Mouse (Mus musculus) liver, embryonic 12.5 days (tissue): ENCODE measurements at regions not wholly inside any gene's neighbourhood (a gene's known extent, or its start where the extent isn't known, plus 50 kb on each side); places are given as distances from the start of the nearest gene placed in this dataset.

Experiments used
- ATAC-seq: fragments of 200-750 bp; cut with Nextera tagmentation; 2 replicates; pipeline ENCODE4 v1.8.0; 2017; ENCODE audit warnings: moderate number of reproducible peaks, mild to moderate bottlenecking, moderate library complexity
- H3K27ac ChIP-seq: fragments of 300-500 bp; sonication (generic); 2 replicates; pipeline ENCODE4 v1.5.1; 2016; ENCODE audit warnings: mild to moderate bottlenecking
- H3K27me3 ChIP-seq: fragments of 300-500 bp; sonication (generic); replicated peaks from 2 replicates; pipeline ENCODE4 v1.6.1; 2016; ENCODE audit warnings: mild to moderate bottlenecking, moderate library complexity
- H3K36me3 ChIP-seq: fragments of 300-500 bp; sonication (generic); 2 replicates; pipeline ENCODE4 v1.6.1; 2016; ENCODE audit warnings: mild to moderate bottlenecking, moderate library complexity
- H3K4me1 ChIP-seq: fragments of 300-500 bp; sonication (generic); 2 replicates; pipeline ENCODE4 v1.6.1; 2016
- H3K4me2 ChIP-seq: fragments of 300-500 bp; sonication (generic); 2 replicates; pipeline ENCODE4 v1.6.1; 2016; ENCODE audit warnings: mild to moderate bottlenecking, moderate library complexity
- H3K4me3 ChIP-seq: fragments of 300-500 bp; sonication (generic); 2 replicates; pipeline ENCODE4 v1.5.1; 2016; ENCODE audit warnings: mild to moderate bottlenecking, moderate library complexity
- H3K9ac ChIP-seq: fragments of 300-500 bp; sonication (generic); 2 replicates; pipeline ENCODE4 v1.6.1; 2016; ENCODE audit warnings: mild to moderate bottlenecking, moderate library complexity
- H3K9me3 ChIP-seq: fragments of 300-500 bp; sonication (generic); replicated peaks from 2 replicates; pipeline ENCODE4 v1.6.1; 2016; ENCODE audit warnings: mild to moderate bottlenecking, moderate library complexity
- WGBS: fragments of 180-500 bp; shearing (Covaris S2); methylation state at CpG from one replicate; pipeline ENCODE4 v1.1.7; 2016; ENCODE audit not compliant: insufficient replicate concordance; 5-methylcytosine and 5-hydroxymethylcytosine counted together

- WGBS: 81% methylated on average over 7 of the region's 7 CpGs
- H3K9ac ChIP-seq: no peak overlapping the region
- no peaks in the 10 kb centered on the region for H3K9me3 ChIP-seq
- no peak for ATAC-seq
- H3K27ac ChIP-seq: no peak overlapping the region
- H3K27me3 ChIP-seq: 0 out of 2 replicates have a peak, but pooled peaks cover 4% of the 10 kb centered on the region
- no peak overlapping the region for H3K4me2 ChIP-seq
- no peaks in the 10 kb centered on the region for H3K4me1 ChIP-seq
- H3K4me3 ChIP-seq: no peak overlapping the region
- no peaks in the 10 kb centered on the region for H3K36me3 ChIP-seq
These were observed 200.7 kb downstream of the Sp3 start for GRCm38 (mm10) chr2:72779268-72780163.

DNA sequence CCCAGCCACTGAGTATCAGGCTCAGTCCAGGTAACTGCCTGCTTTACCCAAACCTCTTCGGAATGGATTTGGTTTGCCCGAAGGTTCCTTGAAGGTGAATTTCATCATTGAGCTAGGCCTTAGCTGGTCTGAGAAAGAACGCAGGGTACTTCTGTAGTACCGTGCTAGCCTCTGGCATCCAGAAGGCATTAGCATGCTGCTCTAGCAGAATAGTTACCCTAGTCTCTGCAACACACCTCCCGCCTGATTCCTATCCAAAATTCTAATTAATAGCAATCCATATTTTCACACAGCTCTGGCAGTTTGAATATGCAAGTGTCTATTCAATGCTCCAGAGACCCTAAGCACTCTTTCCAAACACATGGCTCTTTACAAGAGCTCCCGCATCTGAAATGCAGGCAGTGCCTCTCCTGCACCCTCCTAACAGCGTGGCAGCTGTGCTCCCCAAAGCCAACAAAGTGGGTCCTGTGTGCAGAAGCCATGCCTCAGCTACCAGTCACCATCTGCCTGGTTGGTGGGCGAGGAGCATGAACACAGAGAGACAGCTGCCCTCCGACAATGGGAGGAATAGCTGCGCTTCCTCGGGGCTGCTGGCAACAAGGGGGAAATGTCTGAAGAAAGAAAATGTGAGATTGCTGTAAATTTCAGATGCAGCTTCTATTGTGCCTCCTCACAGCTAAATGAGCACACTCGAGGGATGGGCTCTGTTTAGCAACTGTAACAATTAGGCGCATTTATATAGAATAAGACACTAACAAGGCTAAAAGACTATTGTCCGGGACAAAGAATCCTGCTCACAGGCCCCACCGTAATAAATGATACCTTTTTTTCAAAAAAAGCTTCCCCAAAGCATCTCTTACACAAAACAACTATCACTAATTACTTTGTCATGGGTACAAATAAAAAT lies 198.6 kb downstream of the Sp3 start:
- ATAC-seq: no peak
- no peaks in the 10 kb centered on the region for H3K36me3 ChIP-seq
- no peak overlapping the region for H3K4me3 ChIP-seq
- no peak overlapping the region for H3K27ac ChIP-seq
- 0 out of 2 replicates have a peak, but pooled peaks cover 4% of the 10 kb centered on the region for H3K27me3 ChIP-seq
- no peaks in the 10 kb centered on the region for H3K9me3 ChIP-seq
- no peak overlapping the region for H3K4me2 ChIP-seq
- WGBS: 74% methylated on average over 15 of the region's 15 CpGs
- no peak overlapping the region for H3K9ac ChIP-seq
- H3K4me1 ChIP-seq: 0 out of 2 replicates have a peak, but pooled peaks cover 8% of the 10 kb centered on the region

DNA sequence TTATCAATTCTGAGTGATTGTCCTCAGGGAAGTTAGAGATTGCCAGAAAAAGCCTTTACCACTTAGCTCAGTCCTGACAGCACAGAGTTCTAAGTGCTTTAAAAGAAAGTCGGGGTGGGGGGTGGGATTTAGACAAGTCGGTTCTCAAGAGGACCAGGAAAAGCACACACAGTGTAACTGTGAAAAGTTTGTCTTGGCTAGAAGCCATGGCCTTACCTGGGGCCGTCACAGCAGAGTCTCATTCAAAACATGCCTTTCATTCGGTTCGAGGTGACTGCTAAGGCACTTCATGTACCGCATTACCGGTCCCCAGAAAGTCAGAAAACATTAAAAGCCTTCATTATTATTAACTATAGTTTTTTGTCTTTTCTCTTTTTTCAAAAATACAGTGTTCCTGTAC lies 197.9 kb downstream of the Sp3 start:
- H3K27ac ChIP-seq: no peak overlapping the region
- no peak for ATAC-seq
- no peak overlapping the region for H3K4me3 ChIP-seq
- WGBS: 67% methylated on average over 7 of the region's 7 CpGs
- no peaks in the 10 kb centered on the region for H3K9me3 ChIP-seq
- H3K9ac ChIP-seq: no peak overlapping the region
- H3K4me2 ChIP-seq: no peak overlapping the region
- H3K27me3 ChIP-seq: 0 out of 2 replicates have a peak, but pooled peaks cover 4% of the 10 kb centered on the region
- 0 out of 2 replicates have a peak, but pooled peaks cover 8% of the 10 kb centered on the region for H3K4me1 ChIP-seq
- no peaks in the 10 kb centered on the region for H3K36me3 ChIP-seq

DNA sequence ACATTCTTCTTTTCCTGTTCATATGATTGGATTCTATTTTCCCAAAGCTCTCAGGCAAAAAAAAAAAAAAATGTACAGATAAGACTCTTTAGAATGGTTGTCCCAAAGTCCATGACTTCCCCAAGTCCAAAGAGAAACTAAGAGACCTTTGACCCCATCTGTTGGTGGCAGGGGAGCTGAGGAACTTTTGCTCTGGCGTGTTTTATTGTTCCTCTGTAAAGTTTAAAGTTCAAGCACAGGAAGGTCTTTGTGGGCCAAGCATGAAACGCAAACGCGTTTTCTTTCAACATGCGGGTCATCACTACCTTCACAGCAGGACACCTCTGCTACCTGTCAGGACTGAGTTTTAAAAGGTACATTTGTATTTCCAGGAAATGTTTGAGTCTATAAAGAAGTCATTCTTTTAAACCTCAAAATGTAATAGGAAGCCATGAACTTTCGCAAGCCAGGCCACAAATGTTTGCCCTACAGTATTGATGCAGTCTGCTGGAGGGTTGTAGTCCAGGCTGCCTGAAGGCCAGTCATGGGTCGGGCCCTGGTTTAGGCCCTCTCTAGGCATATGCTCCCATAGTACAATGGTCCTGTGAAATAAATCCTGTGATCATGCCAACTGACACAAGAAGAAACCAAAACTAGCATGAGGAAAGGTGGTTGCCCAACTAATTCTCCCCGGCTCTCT lies 194.7 kb downstream of the Sp3 start:
- no peak overlapping the region for H3K9ac ChIP-seq
- H3K9me3 ChIP-seq: no peaks in the 10 kb centered on the region

DNA sequence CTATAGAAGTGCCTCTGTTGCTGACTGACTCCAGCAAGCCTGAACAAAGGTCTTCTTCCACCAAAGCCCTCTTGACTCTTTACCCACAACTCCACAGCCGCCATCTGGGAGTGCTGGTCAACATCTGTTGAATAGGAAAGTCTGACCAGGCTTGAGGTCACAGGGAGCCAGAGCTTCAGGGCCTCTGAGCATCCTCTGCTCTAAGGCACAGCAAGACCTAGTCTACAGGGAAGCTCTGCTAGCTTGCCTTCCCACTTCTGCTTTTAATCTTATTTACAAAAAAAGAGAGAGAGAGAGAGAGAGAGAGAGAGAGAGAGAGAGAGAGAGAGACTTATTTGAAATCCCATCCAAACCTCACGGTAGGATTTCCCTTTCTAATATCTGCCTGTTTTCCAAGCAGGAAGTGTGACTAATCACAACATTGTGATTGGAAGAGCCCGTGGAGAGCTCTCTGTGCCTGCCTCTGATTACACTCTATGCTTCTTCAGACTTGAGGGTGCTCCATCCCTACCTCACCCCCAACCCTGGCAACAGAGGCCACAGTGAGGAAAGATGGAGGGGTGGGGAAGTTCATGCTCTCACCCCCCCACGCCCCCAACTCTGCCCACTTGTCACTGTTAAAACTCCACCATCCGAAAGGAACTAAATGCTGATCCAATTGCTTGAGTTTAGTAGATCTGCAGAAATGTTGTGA lies 194.1 kb downstream of the Sp3 start:
- no peak overlapping the region for H3K9ac ChIP-seq
- no peaks in the 10 kb centered on the region for H3K36me3 ChIP-seq
- H3K9me3 ChIP-seq: no peaks in the 10 kb centered on the region
- H3K27ac ChIP-seq: peak overlapping the region; percentile 70
- no peak overlapping the region for H3K4me3 ChIP-seq
- H3K4me1 ChIP-seq: 0 out of 2 replicates have a peak, but pooled peaks cover 8% of the 10 kb centered on the region
- no peak overlapping the region for H3K4me2 ChIP-seq
- ATAC-seq: peak; percentile 27; the same call in 1 of the 2 replicates
- 0 out of 2 replicates have a peak, but pooled peaks cover 4% of the 10 kb centered on the region for H3K27me3 ChIP-seq
- 39% methylated on average over 5 of the region's 5 CpGs for WGBS

More for the DNA sequence above, 194.7 kb downstream of the Sp3 start:
- H3K27me3 ChIP-seq: 0 out of 2 replicates have a peak, but pooled peaks cover 4% of the 10 kb centered on the region
- H3K4me1 ChIP-seq: 0 out of 2 replicates have a peak, but pooled peaks cover 8% of the 10 kb centered on the region
- peak overlapping the region; percentile 70 for H3K27ac ChIP-seq
- H3K4me2 ChIP-seq: no peak overlapping the region
- ATAC-seq: peak; percentile 83
- no peaks in the 10 kb centered on the region for H3K36me3 ChIP-seq
- whole genome bisulfite sequencing: 78% methylated on average over 8 of the region's 8 CpGs
- H3K4me3 ChIP-seq: no peak overlapping the region

GRCm38 (mm10) chr2:72787616-72788015 lies 192.6 kb downstream of the Sp3 start:
- H3K27me3 ChIP-seq: no peaks in the 10 kb centered on the region
- H3K4me3 ChIP-seq: no peak overlapping the region
- no peaks in the 10 kb centered on the region for H3K36me3 ChIP-seq
- no peaks in the 10 kb centered on the region for H3K9me3 ChIP-seq
- no peak overlapping the region for H3K27ac ChIP-seq
- H3K9ac ChIP-seq: no peak overlapping the region
- no peak overlapping the region for H3K4me2 ChIP-seq
- ATAC-seq: no peak
- 0 out of 2 replicates have a peak, but pooled peaks cover 8% of the 10 kb centered on the region for H3K4me1 ChIP-seq
- 66% methylated on average over 3 of the region's 3 CpGs for WGBS

DNA sequence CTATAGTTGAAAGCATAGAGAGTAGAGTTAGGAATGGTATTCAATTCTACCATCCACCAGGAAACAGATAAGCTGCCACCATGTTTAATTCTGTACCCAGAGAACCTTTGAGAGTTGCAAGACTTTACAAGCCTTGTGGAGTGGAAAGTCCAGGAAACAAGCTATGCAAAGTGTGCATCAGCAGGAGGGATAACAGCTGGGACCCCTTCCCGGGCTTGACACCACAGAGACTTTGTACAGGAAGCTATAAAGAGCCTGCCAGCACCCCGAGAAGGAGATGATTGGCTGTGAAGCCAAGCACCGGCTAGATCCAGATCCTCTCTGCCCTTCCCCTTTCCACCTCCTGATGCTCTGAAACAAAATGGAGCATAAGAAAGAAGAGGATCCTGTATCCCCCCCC lies 188.8 kb downstream of the Sp3 start:
- Histone ChIP-seq H3K4me2 (no peak overlapping the region), H3K9ac (no peak overlapping the region), H3K4me1 (0 out of 2 replicates have a peak, but pooled peaks cover 1% of the 10 kb centered on the region), H3K27ac (no peak overlapping the region), H3K27me3 (no peaks in the 10 kb centered on the region), H3K4me3 (no peak overlapping the region), H3K36me3 (no peaks in the 10 kb centered on the region), H3K9me3 (no peaks in the 10 kb centered on the region)
- ATAC-seq: no peak
- WGBS: 43% methylated on average over 3 of the region's 3 CpGs

DNA sequence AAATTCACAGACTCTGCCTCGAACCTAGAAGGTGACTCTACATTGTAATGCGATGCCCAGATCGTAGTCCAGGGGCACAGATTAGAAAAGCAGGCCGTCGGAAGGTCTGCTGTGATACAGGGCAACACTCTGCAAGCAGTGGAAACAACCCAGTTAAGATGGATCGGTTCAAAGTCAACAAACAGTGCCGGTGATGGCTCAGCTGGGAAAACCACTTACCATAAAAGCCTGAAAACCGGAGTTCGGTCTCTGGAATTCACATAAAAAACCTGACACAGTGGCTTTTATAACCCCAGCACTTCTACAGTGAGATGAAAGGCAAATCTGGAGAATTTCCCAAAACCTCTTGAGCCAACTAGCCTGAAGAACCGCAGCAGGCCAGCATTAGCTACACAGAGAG lies 186.8 kb downstream of the Sp3 start:
- Histone ChIP-seq H3K9me3 (no peaks in the 10 kb centered on the region), H3K4me1 (no peaks in the 10 kb centered on the region), H3K36me3 (no peaks in the 10 kb centered on the region), H3K4me3 (no peak overlapping the region), H3K9ac (no peak overlapping the region), H3K4me2 (no peak overlapping the region), H3K27ac (no peak overlapping the region), H3K27me3 (no peaks in the 10 kb centered on the region)
- WGBS: 68% methylated on average over 10 of the region's 10 CpGs
- ATAC-seq: no peak

GRCm38 (mm10) chr2:72794501-72794900 lies 185.7 kb downstream of the Sp3 start:
- no peak for ATAC-seq
- no peaks in the 10 kb centered on the region for H3K4me1 ChIP-seq
- H3K9me3 ChIP-seq: no peaks in the 10 kb centered on the region
- H3K9ac ChIP-seq: no peak overlapping the region
- no peak overlapping the region for H3K27ac ChIP-seq
- 52% methylated on average over 4 of the region's 4 CpGs for WGBS
- no peaks in the 10 kb centered on the region for H3K36me3 ChIP-seq
- H3K4me3 ChIP-seq: no peak overlapping the region
- no peak overlapping the region for H3K4me2 ChIP-seq
- no peaks in the 10 kb centered on the region for H3K27me3 ChIP-seq

- Histone ChIP-seq H3K27me3 (0 out of 2 replicates have a peak, but pooled peaks cover 4% of the 10 kb centered on the region), H3K9ac (no peak overlapping the region), H3K36me3 (no peaks in the 10 kb centered on the region), H3K4me2 (no peak overlapping the region), H3K27ac (no peak overlapping the region), H3K9me3 (no peaks in the 10 kb centered on the region), H3K4me1 (peaks cover 8% of the 10 kb centered on the region), H3K4me3 (no peak overlapping the region)
- WGBS: 71% methylated on average over 4 of the region's 4 CpGs
- no peak for ATAC-seq
These were observed 183.1 kb downstream of the Sp3 start for GRCm38 (mm10) chr2:72797002-72797718.
